Comparison of ENCODE assay signal across 24 mouse cellular contexts in the genomic region with DNA sequence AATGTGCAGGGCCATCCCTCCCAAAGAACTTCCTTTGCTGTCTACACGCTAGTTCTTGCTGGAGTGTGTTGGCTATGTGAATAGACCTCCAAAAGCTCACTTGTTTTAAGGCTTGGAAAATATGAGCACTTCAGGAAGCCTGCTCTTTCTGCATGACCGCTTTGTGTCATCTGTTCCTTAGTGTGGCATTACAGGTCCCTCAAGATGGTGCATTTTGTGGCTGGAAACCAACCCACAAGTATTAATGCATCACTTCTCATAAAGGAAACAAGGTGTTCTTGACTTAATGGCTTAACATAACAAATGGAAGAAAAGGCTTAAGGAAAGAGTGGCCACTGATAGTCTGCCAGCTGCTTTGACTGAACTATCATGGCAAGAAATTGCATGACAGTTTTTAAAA.
"Had no signal": no experiment of that assay in that cellular context is flagged by ENCODE, and none has a peak within 500 bp of the region (broad histone marks: within the 10 kb centered on the region; RNA-seq: fewer than 3 reads in every experiment).

No protein-coding gene starts in this region.

- H3K27ac ChIP-seq: heart, embryonic 10.5 days; heart, embryonic 13.5 days; heart, embryonic 15.5 days; hindbrain, embryonic 13.5 days; hindbrain, postnatal 0 days; intestine, embryonic 15.5 days; layer of hippocampus, adult 2 months; left cerebral cortex, adult 2 months; limb, embryonic 10.5 days; limb, embryonic 12.5 days; liver, embryonic 12.5 days; liver, embryonic 14.5 days had no signal

- ATAC-seq: hindbrain, postnatal 0 days; inflammation-experienced regulatory T-cells, adult 6 months; intestine, embryonic 15.5 days; intestine, postnatal 0 days; liver, embryonic 12.5 days had no signal

- H3K4me3 ChIP-seq: heart, embryonic 10.5 days; heart, embryonic 13.5 days; heart, embryonic 15.5 days; hindbrain, embryonic 13.5 days; intestine, embryonic 15.5 days; layer of hippocampus, adult 2 months; left cerebral cortex, adult 2 months; limb, embryonic 10.5 days; limb, embryonic 12.5 days; liver, embryonic 12.5 days had no signal

- H3K9ac ChIP-seq: heart, embryonic 13.5 days; heart, embryonic 15.5 days; hindbrain, embryonic 13.5 days; intestine, embryonic 15.5 days; limb, embryonic 12.5 days; liver, embryonic 12.5 days; liver, embryonic 14.5 days had no signal

- H3K4me1 ChIP-seq: liver, embryonic 12.5 days had no signal

- H3K36me3 ChIP-seq: heart, embryonic 10.5 days; heart, embryonic 13.5 days; heart, embryonic 15.5 days; hindbrain, embryonic 13.5 days; intestine, embryonic 15.5 days; limb, embryonic 10.5 days; limb, embryonic 12.5 days; liver, embryonic 12.5 days had no signal

- DNase-seq: gastrocnemius, postnatal 14 days; gastrocnemius, postnatal 36 days; heart, adult 18-20 months; heart, postnatal 14 days; heart, postnatal 36 days; kidney, adult 18-20 months; kidney, adult 8-10 months; kidney, postnatal 10 days; kidney, postnatal 25 days; kidney, postnatal 4 days had no signal

- H3K4me2 ChIP-seq: heart, embryonic 13.5 days; heart, embryonic 15.5 days; hindbrain, embryonic 13.5 days; intestine, embryonic 15.5 days; limb, embryonic 12.5 days; liver, embryonic 12.5 days had no signal

- H3K27me3 ChIP-seq: heart, embryonic 13.5 days; heart, embryonic 15.5 days; intestine, embryonic 15.5 days had no signal

- H3K9me3 ChIP-seq: heart, embryonic 10.5 days; heart, embryonic 13.5 days; heart, embryonic 15.5 days; hindbrain, embryonic 13.5 days; intestine, embryonic 15.5 days; limb, embryonic 10.5 days; limb, embryonic 12.5 days; liver, embryonic 12.5 days had no signal
